Mouse (Mus musculus): Measurements from ENCODE around the gene Fbxl8. TPM values are rescaled to one million over a fixed set of nuclear protein-coding genes. Genes with fewer than 3 reads are reported as not detected.

The Fbxl8 gene
- total and polyA plus RNA-seq, 3 experiments = 5.2 to 10.5 (median 5.9) TPM

DNA sequence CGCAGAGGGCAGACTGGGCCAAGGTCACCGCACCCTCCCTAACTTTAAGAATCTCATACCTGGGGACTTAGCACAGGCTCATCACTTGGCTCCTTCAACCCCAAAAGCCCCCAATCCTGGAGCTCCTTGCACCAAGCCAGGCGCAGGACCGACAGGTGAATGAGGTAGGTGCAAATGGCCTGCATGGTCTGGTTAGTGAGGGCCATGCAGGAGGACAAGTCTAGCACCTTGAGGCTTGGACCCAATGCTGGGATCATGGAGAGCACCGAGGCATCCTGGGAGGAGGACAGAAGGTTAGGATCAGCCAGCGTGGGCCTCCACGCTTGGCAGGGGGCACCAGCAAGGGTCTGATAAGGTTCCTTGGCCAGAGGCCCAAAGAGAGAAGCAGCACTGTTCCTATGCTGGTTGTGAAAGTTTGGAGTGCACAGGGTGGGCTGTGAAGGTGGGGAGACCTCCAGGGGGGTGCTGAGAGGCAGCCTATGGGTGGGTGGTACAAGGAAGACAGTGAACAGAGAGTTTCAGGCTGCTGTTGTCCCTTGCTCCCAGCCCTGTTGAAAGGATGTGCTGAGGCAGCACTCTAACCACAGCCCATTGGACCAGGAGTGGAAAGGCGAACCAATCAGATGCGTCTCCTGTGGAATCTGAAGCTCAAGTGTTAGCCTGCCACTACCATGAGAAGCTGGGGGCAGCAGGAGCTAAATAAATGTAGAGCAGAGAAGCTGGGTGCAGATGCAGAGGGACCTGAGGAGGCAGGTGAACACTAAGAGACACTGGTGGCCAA is 49.4 kb downstream of the Fbxl8 start:
- dilution Hi-C loops (cut with MboI; ENCODE audit: extremely low pct_ligation_motif_present, extremely low pct_unique_long_range_greater_than_20kb, low sequenced_read_pairs) (no loop called here), in situ Hi-C loops (cut with MboI; ENCODE audit: low pct_ligation_motif_present, low pct_unique_long_range_greater_than_20kb, low sequenced_read_pairs) (no loop called here)
- peaks cover 2% of the 10 kb centered on the region for H3K9me3 ChIP-seq (replicated peaks; ENCODE audit: low read length)
- H3K9ac ChIP-seq (ENCODE audit: insufficient read depth, low read depth) = no peak overlapping the region
- H3K4me1 ChIP-seq (ENCODE audit: control insufficient read depth in 1 of 2, insufficient read depth in 2 of 2) = no peaks in the 10 kb centered on the region
- H3K79me2 ChIP-seq (replicated peaks; ENCODE audit: control insufficient read depth, extremely low read depth, insufficient read depth, poor library complexity, severe bottlenecking) = no peaks in the 10 kb centered on the region
- peaks cover 74 to 99% of the 10 kb centered on the region in 2 experiments for H3K36me3 ChIP-seq (replicated peaks in 1 of 2; ENCODE audit: control insufficient read depth in 1 of 2, insufficient read depth in 1 of 2, low read length in 1 of 2)
- H3K27ac ChIP-seq (ENCODE audit: insufficient read depth, low read depth) = no peak overlapping the region
- H3K4me3 ChIP-seq (replicated peaks in 1 of 3; ENCODE audit: low read depth in 2 of 3, low read length in 2 of 3, poor library complexity in 1 of 3) = no peak overlapping the region
- TF ChIP-seq CHD1 (IDR thresholded peaks at IDR 0.05; ENCODE audit: low read depth, low read length) = no peak
- TF ChIP-seq KAT2A (IDR thresholded peaks at IDR 0.05; ENCODE audit: insufficient replicate concordance, low read length) = no peak
- no peak for TF ChIP-seq HCFC1 (IDR thresholded peaks at IDR 0.05; ENCODE audit: low read depth, low read length)
- TF ChIP-seq MAX (IDR thresholded peaks at IDR 0.05; ENCODE audit: low read length) = no peak
- TF ChIP-seq CHD2 (IDR thresholded peaks at IDR 0.05; ENCODE audit: low read length) = no peak
- TF ChIP-seq JUN (IDR thresholded peaks at IDR 0.05; ENCODE audit: insufficient read depth, low read depth, low read length) = no peak
- TF ChIP-seq TBP (conservative IDR thresholded peaks at IDR 0.05; ENCODE audit: low read depth, low read length) = no peak
- TF ChIP-seq USF2 (conservative IDR thresholded peaks at IDR 0.05; ENCODE audit: low read depth, low read length) = no peak
- no peak for TF ChIP-seq POLR2AphosphoS2 (IDR thresholded peaks at IDR 0.05; ENCODE audit: low read depth, low read length)
- DNase-seq (ENCODE audit: extremely low read depth) = no peak
- no peaks in the 10 kb centered on the region for H3K27me3 ChIP-seq (replicated peaks)
- H3K4me2 ChIP-seq (ENCODE audit: insufficient read depth, low read depth, poor library complexity, severe bottlenecking) = no peak overlapping the region

DNA sequence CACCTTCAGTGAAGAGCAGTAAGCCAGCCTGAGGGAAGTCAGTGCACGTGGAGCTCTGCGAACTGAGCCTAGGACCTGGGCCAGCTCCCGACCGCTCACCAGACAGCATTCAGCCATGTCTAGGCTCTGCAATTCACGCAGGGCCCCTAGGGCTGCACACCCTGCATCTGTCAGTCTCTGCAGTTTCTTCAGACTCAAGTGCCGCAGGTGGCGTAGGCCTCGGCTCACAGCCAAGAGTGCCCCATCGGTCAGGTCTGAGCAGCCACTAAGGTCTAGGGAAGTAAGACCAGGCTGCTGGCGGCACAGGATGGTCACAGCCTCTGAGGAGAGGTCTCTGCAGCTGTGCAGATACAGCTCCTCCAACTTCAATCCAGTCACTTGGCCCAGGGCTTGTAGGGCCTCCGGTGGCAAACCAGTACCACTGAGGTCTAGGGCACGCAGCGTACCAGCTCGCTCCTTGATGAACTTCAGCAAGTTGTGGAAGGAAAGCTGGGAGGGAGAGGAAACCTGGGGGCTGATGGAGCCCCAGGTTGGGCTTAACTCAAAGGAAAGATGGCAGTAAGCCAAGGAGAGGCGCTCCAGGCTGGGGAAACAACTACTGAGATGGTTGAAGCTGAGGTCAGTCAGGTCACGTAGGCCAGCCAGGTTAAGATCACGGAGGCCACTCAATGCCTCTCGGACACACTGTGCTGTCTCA is 50.8 kb downstream of the Fbxl8 start:
- Histone ChIP-seq H3K9ac (ENCODE audit: insufficient read depth, low read depth) (no peak overlapping the region), H3K27ac (ENCODE audit: insufficient read depth, low read depth) (no peak overlapping the region), H3K4me2 (ENCODE audit: insufficient read depth, low read depth, poor library complexity, severe bottlenecking) (no peak overlapping the region), H3K79me2 (replicated peaks; ENCODE audit: control insufficient read depth, extremely low read depth, insufficient read depth, poor library complexity, severe bottlenecking) (no peaks in the 10 kb centered on the region), H3K9me3 (replicated peaks; ENCODE audit: low read length) (peaks cover 2% of the 10 kb centered on the region), H3K36me3 (replicated peaks in 1 of 2; ENCODE audit: control insufficient read depth in 1 of 2, insufficient read depth in 1 of 2, low read length in 1 of 2) (peaks cover 60 to 99% of the 10 kb centered on the region in 2 experiments), H3K4me3 (replicated peaks in 1 of 3; ENCODE audit: low read depth in 2 of 3, low read length in 2 of 3, poor library complexity in 1 of 3) (no peak overlapping the region), H3K4me1 (ENCODE audit: control insufficient read depth in 1 of 2, insufficient read depth in 2 of 2) (no peaks in the 10 kb centered on the region), H3K27me3 (replicated peaks) (no peaks in the 10 kb centered on the region)
- in situ Hi-C loops (cut with MboI; ENCODE audit: low pct_ligation_motif_present, low pct_unique_long_range_greater_than_20kb, low sequenced_read_pairs) (no loop called here), dilution Hi-C loops (cut with MboI; ENCODE audit: extremely low pct_ligation_motif_present, extremely low pct_unique_long_range_greater_than_20kb, low sequenced_read_pairs) (no loop called here)
- no peak for DNase-seq (ENCODE audit: extremely low read depth)
- TF ChIP-seq GABPA (IDR thresholded peaks at IDR 0.05; ENCODE audit: insufficient replicate concordance, low read depth, low read length) (no peak), POLR2AphosphoS2 (IDR thresholded peaks at IDR 0.05; ENCODE audit: low read depth, low read length) (no peak), TCF12 (IDR thresholded peaks at IDR 0.05; ENCODE audit: low read depth, low read length) (no peak), ZKSCAN1 (IDR thresholded peaks at IDR 0.05; ENCODE audit: borderline replicate concordance, low read depth, low read length) (no peak), SIN3A (IDR thresholded peaks at IDR 0.05; ENCODE audit: low read length) (no peak), RCOR1 (conservative IDR thresholded peaks at IDR 0.05; ENCODE audit: low read depth, low read length) (no peak), HCFC1 (IDR thresholded peaks at IDR 0.05; ENCODE audit: low read depth, low read length) (no peak), MAZ (IDR thresholded peaks at IDR 0.05; ENCODE audit: low read depth, low read length) (no peak), ELF1 (IDR thresholded peaks at IDR 0.05; ENCODE audit: low read depth, low read length) (no peak), JUN (IDR thresholded peaks at IDR 0.05; ENCODE audit: insufficient read depth, low read depth, low read length) (no peak), TBP (conservative IDR thresholded peaks at IDR 0.05; ENCODE audit: low read depth, low read length) (no peak), RAD21 (IDR thresholded peaks at IDR 0.05; ENCODE audit: low read depth, low read length) (no peak), POLR2A (IDR thresholded peaks at IDR 0.05; ENCODE audit: low read depth, low read length) (no peak), CHD1 (IDR thresholded peaks at IDR 0.05; ENCODE audit: low read depth, low read length) (no peak), SMC3 (IDR thresholded peaks at IDR 0.05; ENCODE audit: low read depth, low read length) (no peak), ETS1 (conservative IDR thresholded peaks at IDR 0.05; ENCODE audit: low read depth, low read length) (no peak), NELFE (IDR thresholded peaks at IDR 0.05; ENCODE audit: low read depth, low read length) (no peak), MYC (IDR thresholded peaks at IDR 0.05; ENCODE audit: low read depth, low read length) (no peak), MEF2A (IDR thresholded peaks at IDR 0.05; ENCODE audit: borderline replicate concordance, low read depth, low read length) (no peak), USF1 (IDR thresholded peaks at IDR 0.05; ENCODE audit: low read depth, low read length) (no peak)

All from CH12.LX (cell line).